Mouse (Mus musculus): ENCODE results near the gene Ppox.

DNA sequence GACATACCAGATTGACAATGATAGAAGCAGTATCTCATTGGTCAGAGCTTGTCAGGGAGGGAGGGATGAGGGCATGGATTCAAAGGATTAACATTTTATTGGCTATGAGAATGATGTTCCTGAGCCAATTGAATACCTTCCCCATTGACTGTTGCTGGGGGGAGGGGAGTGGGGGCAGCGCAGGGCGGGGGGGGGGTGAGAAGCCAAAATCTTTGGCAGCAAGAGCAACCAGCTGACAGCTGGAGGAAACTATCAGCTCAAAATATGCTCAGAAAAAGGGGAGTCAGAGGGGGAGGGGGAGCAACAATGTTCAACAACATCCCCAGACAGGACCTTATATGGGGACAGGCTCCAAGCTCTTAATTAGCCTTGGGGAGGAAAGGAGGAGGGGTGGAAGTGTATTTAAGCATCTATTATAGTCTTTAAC lies 17.8 kb downstream of the Ppox start:
- TF ChIP-seq CTCF (conservative IDR thresholded peaks at IDR 0.05; ENCODE audit: insufficient read depth, insufficient read length, low read depth, low read length) (no peak), POLR2A (IDR thresholded peaks at IDR 0.05; ENCODE audit: low read depth, low read length) (no peak)

Measured in kidney, adult 2 months (tissue).